Mouse (Mus musculus) ES-E14 (cell line): ENCODE measurements around the gene Tmem108.

Experiments
- CHD2 ChIP-seq: IDR thresholded peaks from 2 replicates; pipeline ENCODE4 v1.6.1; 2014; ENCODE audit warnings: mild to moderate bottlenecking, low read depth, low read length, inconsistent platforms
- HCFC1 ChIP-seq: IDR thresholded peaks from 2 replicates; pipeline ENCODE4 v1.6.1; 2012; ENCODE audit warnings: low read length, inconsistent platforms, borderline replicate concordance; ENCODE audit not compliant: insufficient read depth
- ZNF384 ChIP-seq: IDR thresholded peaks from 2 replicates; pipeline ENCODE4 v1.6.1; 2012; ENCODE audit warnings: low read depth, low read length, inconsistent platforms

- TF ChIP-seq CHD2, result no peak
- TF ChIP-seq HCFC1, result no peak
- TF ChIP-seq ZNF384, result no peak
These were observed 71.9 kb downstream of the Tmem108 start for GRCm38 (mm10) chr9:103689697-103690096.
